Mouse (Mus musculus) erythroblast, embryonic 14.5 days (primary cell): ENCODE data around the gene Akt1.

Source experiments
- GATA1 ChIP-seq: IDR thresholded peaks from 2 replicates; pipeline ENCODE4 v1.6.1; 2012; ENCODE audit warnings: low read length, inconsistent platforms, mixed read lengths
- TAL1 ChIP-seq: IDR thresholded peaks from 3 replicates; pipeline ENCODE4 v1.6.1; 2012; ENCODE audit warnings: low read length, inconsistent platforms, mixed read lengths

DNA sequence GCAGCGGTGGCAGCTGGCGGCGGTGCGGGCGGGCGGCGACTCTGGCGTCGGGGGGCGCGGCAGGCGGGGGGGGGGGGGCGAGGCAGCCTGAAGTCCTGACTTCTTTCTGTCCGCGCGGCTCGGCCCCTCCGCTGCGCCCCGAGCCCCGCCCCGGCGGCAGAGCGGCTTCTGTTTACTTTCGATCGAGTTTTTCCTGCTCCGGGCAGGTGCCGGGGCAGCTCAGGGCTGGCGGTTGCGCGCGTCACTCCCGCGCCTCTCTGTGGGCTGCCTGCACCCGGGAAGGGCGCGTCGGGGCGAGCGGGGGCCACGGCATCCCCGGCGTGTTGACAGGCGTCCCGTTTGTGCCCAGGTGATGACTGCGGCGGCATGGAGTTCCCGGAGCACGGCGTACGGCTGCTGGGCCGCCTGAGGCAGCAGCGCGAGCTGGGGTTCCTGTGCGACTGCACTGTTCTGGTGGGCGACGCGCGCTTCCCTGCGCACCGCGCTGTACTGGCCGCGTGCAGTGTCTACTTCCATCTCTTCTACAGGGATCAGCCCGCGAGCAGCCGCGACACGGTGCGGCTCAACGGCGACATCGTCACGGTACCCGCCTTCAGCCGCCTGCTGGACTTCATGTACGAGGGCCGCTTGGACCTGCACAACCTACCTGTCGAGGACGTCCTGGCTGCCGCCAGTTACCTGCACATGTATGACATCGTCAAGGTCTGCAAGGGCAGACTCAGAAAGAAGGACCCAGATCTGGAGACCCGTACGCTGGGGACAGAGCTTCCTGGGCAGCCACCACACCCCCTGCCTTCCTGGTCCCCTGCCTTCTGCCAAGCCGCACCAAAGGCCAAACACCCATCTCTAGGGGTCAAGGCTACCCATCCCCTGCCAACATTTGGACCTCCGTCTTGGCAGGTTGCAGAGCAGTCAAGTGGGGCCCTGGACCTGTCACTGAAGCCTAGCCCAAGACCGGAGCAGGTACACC is 4.6 kb upstream of the Akt1 start:
- TF ChIP-seq GATA1 (no peak), TAL1 (no peak)
